Mouse (Mus musculus) intestine, embryonic 16.5 days (tissue): ENCODE results near the gene Qprt. TPM values are rescaled to one million over a fixed set of nuclear protein-coding genes. Genes with fewer than 3 reads are reported as not detected.

Experiments
- ATAC-seq: fragments of 200-750 bp; cut with Nextera tagmentation; 2 replicates; pipeline ENCODE4 v1.8.0; 2017; ENCODE audit warnings: moderate TSS enrichment, moderate library complexity
- H3K27ac ChIP-seq: fragments of 300-500 bp; sonication (generic); 2 replicates; pipeline ENCODE4 v1.5.1; 2014; ENCODE audit warnings: mild to moderate bottlenecking, low read length
- H3K27me3 ChIP-seq: fragments of 300-500 bp; sonication (generic); replicated peaks from 2 replicates; pipeline ENCODE4 v1.6.1; 2014; ENCODE audit warnings: low read length, control low read depth, mixed read lengths; ENCODE audit not compliant: control insufficient read depth, insufficient read depth
- H3K36me3 ChIP-seq: fragments of 300-500 bp; sonication (generic); 2 replicates; pipeline ENCODE4 v1.6.1; 2014; ENCODE audit warnings: low read length, control low read depth; ENCODE audit not compliant: control insufficient read depth, insufficient read depth
- H3K4me1 ChIP-seq: fragments of 300-500 bp; sonication (generic); 2 replicates; pipeline ENCODE4 v1.6.1; 2014; ENCODE audit warnings: low read length, control low read depth, mixed read lengths; ENCODE audit not compliant: control insufficient read depth, insufficient read depth
- H3K4me2 ChIP-seq: fragments of 300-500 bp; sonication (generic); 2 replicates; pipeline ENCODE4 v1.6.1; 2014; ENCODE audit warnings: low read depth, low read length, control low read depth
- H3K4me3 ChIP-seq: fragments of 300-500 bp; sonication (generic); 2 replicates; pipeline ENCODE4 v1.5.1; 2014; ENCODE audit warnings: mild to moderate bottlenecking, low read length
- H3K9ac ChIP-seq: fragments of 300-500 bp; sonication (generic); 2 replicates; pipeline ENCODE4 v1.6.1; 2014; ENCODE audit warnings: low read depth, low read length
- H3K9me3 ChIP-seq: fragments of 300-500 bp; sonication (generic); 2 replicates; pipeline ENCODE4 v1.6.1; 2016; ENCODE audit warnings: low read length, control low read depth; ENCODE audit not compliant: control insufficient read depth
- WGBS: fragments of 180-500 bp; shearing (Covaris S2); extraction: QIAGEN DNeasy Blood & Tissue Kit; methylation state at CpG from one replicate; pipeline ENCODE4 v1.1.7; 2014; 5-methylcytosine and 5-hydroxymethylcytosine counted together
- polyA plus RNA-seq: library from polyadenylated mRNA; unstranded; fragments of >200 nt; fragmentation: Nextera tagmentation; extraction: Ambion mirVana; gene quantifications from 2 replicates; pipeline ENCODE4 v1.2.1, GENCODE M21; 2015

The Qprt gene
- polyA plus RNA-seq, 1 experiment from 2014 or later: 6.8 TPM

DNA sequence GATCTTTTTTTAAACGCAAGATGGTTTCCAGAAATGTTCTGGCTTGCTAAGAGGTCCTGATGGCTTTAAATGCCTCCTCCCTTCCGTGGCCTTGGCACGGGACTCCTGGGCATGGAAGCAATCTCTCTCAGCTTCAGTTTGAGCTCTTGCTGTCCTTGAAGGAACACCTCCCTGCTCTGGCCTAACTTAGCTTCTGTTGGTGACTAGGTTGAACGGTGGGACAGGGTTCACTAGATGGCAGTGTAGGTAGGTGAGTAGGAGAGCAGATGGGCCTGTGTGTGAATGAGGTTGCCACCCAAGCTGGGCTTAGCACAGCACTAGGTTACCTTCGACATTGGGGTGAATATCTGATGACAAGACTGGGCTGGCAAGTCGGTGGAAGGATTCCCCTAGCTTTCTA lies 18.1 kb downstream of the Qprt start:
- no peaks in the 10 kb centered on the region for H3K36me3 ChIP-seq
- WGBS: 62% methylated on average over 6 of the region's 6 CpGs
- ATAC-seq: no peak; the same call in 1 of the 2 replicates
- no peaks in the 10 kb centered on the region for H3K27me3 ChIP-seq
- peaks cover 9% of the 10 kb centered on the region for H3K4me1 ChIP-seq
- H3K27ac ChIP-seq: peak overlapping the region; percentile 43; the same call in 1 of the 2 replicates
- H3K4me2 ChIP-seq: no peak overlapping the region
- H3K4me3 ChIP-seq: no peak overlapping the region
- peak overlapping the region; percentile 34; the same call in 1 of the 2 replicates for H3K9ac ChIP-seq
- no peaks in the 10 kb centered on the region for H3K9me3 ChIP-seq

DNA sequence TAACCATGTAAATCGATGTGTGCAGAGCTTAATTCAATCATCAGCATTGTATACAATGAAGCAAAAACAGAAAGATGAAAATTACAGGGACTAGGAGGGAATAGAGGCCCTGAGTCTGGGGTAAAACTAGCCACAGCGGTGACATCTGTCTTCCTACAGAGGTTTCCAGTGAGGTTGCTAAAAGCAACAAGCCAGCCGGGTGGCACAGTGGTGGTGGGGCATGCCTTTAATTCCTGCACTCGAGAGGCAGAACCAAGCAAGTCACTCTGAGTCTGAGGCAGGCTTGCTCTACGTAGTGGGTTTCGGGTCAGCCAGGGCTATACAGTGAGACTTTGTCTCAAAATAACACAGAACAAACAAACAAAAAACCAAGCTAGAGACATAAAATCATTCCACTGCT lies 19.9 kb downstream of the Qprt start:
- WGBS: 70% methylated on average over 6 of the region's 6 CpGs
- Histone ChIP-seq H3K4me3 (no peak overlapping the region), H3K36me3 (no peaks in the 10 kb centered on the region), H3K9ac (no peak overlapping the region), H3K4me2 (no peak overlapping the region), H3K27ac (no peak overlapping the region), H3K27me3 (no peaks in the 10 kb centered on the region), H3K4me1 (peaks cover 9% of the 10 kb centered on the region), H3K9me3 (no peaks in the 10 kb centered on the region)
- ATAC-seq: no peak

DNA sequence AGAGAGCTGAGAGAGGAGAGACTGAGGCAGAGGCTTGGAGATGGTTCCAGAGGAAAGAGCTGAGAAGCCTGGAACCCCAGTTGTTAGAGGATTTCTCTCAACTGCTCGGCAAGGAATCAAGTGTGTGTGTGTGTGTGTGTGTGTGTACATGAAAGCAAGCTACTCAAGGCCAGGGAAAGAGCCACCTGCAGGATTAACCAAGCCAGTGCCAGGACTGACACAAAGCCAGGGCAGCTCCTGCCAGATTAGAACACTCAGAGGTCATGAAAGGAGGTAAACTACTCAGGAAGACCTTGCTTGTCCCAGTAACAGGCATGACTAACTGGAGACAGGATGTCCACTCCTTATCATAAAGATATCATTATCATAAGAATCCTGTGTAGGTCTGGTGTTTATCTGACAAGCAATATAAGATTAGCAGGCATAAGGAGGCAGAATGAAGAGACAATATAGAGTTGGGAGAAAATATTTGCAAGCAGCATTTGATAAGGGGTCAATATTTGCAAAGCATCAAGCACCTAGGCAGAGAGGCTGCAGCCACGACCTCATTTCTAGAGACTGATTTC lies 20.5 kb downstream of the Qprt start:
- no peaks in the 10 kb centered on the region for H3K36me3 ChIP-seq
- ATAC-seq: no peak
- H3K4me1 ChIP-seq: peaks cover 9% of the 10 kb centered on the region
- H3K4me2 ChIP-seq: no peak overlapping the region
- no peak overlapping the region for H3K27ac ChIP-seq
- no peak overlapping the region for H3K9ac ChIP-seq
- no peaks in the 10 kb centered on the region for H3K9me3 ChIP-seq
- H3K4me3 ChIP-seq: no peak overlapping the region
- no peaks in the 10 kb centered on the region for H3K27me3 ChIP-seq
- 23% methylated on average over 2 of the region's 2 CpGs for WGBS

DNA sequence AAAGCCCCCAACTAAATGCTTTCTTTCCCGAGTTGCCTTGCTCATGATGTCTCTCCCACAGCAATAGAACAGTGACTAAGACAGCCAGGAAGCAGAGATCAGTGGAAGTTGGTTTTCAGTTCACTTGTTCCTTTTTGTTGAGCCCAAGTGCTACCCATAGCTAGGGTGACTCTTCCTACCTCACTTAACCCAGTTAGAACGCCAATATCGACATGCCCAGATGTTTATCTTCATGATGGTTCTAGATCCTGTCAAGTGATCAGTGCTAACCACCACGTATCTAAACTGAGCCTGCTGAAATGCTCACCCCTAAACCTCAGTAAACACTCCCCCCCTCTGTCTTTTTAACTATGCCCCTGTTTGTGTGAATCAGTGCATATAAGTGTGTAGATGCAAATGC lies 22.5 kb downstream of the Qprt start:
- Histone ChIP-seq H3K27ac (no peak overlapping the region), H3K9ac (no peak overlapping the region), H3K4me3 (no peak overlapping the region), H3K36me3 (no peaks in the 10 kb centered on the region), H3K4me1 (peaks cover 4% of the 10 kb centered on the region; the same call in 1 of the 2 replicates), H3K9me3 (no peaks in the 10 kb centered on the region), H3K4me2 (no peak overlapping the region), H3K27me3 (no peaks in the 10 kb centered on the region)
- 85% methylated on average over 4 of the region's 4 CpGs for WGBS
- no peak for ATAC-seq

DNA sequence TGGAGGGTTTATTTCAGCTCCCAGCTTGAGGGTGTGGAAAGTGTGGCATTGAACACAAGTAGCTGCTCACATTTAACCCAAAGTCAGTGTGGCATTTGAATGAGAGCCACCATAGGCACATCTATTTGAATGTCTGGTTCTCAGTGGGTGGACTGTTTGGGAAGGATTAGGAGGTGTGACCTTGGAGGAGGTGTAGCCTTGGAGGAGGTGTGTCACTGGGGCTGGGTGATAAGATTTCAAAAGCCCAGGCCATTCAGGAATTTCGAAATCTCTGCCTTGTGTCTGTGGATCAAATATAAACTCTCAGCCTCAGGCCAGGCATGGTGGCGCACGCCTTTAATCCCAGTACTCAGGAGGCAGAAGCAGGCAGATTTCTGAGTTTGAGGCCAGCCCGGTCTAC lies 23.1 kb downstream of the Qprt start:
- Histone ChIP-seq H3K27ac (no peak overlapping the region), H3K9me3 (no peaks in the 10 kb centered on the region), H3K4me2 (no peak overlapping the region), H3K27me3 (no peaks in the 10 kb centered on the region), H3K36me3 (no peaks in the 10 kb centered on the region), H3K9ac (no peak overlapping the region), H3K4me1 (no peaks in the 10 kb centered on the region), H3K4me3 (no peak overlapping the region)
- ATAC-seq: no peak
- WGBS: 90% methylated on average over 4 of the region's 4 CpGs

DNA sequence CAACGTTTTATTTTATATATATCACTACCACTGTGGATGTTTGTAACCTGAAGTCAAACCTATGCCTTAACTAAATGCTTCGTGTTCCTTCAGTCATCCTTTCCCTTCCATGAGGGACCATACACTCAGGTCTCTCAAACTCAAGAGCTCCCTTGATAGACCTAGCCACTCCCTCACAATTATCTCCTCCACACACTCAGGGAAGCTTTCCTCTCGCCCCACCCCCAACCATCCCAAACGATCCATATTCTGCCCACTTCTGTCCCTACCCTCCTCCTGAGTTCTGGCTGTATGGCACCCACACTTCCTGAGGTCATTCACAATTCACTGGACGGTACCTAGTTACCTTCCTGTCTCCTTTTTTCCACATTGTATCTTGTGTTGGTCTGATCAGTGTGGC lies 23.5 kb downstream of the Qprt start:
- Histone ChIP-seq H3K4me3 (no peak overlapping the region), H3K4me1 (no peaks in the 10 kb centered on the region), H3K4me2 (no peak overlapping the region), H3K27ac (no peak overlapping the region), H3K27me3 (no peaks in the 10 kb centered on the region), H3K9ac (no peak overlapping the region), H3K36me3 (no peaks in the 10 kb centered on the region), H3K9me3 (no peaks in the 10 kb centered on the region)
- 83% methylated on average over 5 of the region's 5 CpGs for WGBS
- ATAC-seq: no peak

DNA sequence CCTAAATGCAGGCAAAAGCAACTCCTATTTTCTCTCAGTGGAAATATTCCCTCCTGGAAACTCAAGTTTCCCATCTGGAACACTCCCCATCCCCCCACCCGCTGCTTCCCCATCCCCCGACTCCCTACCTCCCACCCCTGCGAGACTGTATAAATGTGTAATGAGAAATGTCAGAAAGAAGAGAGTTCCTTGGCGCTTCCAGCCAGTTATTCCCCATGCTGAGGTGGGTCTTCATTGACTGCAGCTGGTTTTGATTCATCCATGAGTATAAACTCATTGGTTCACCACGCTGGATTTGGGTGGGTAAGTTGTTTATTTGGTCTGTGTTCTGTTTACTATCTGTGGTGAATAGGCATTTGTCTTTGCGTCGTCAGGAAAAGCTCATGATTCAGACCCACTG lies 25.6 kb downstream of the Qprt start:
- no peak overlapping the region for H3K27ac ChIP-seq
- no peak overlapping the region for H3K9ac ChIP-seq
- H3K4me2 ChIP-seq: no peak overlapping the region
- no peaks in the 10 kb centered on the region for H3K36me3 ChIP-seq
- WGBS: 58% methylated on average over 7 of the region's 7 CpGs
- no peaks in the 10 kb centered on the region for H3K4me1 ChIP-seq
- H3K27me3 ChIP-seq: no peaks in the 10 kb centered on the region
- no peak for ATAC-seq
- H3K9me3 ChIP-seq: no peaks in the 10 kb centered on the region
- H3K4me3 ChIP-seq: no peak overlapping the region

DNA sequence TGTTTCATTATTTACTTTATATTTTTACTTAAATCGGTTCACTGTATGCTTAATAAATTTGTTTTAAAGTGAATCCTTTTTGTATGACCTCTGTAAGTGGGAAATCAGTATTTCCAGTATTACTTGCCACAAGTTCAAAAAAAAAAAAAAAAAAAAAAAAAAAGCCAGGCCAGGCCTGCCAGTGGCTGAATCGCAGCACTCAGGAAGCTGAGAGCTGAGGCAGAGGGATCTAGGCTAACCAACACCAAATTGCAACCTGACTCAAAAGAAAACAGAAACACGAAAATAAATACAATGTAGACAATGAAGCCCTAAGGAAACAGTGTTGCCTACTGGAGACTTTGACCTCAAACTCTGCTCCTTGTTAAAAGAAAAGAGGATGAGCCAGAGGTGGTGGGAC lies 28.1 kb downstream of the Qprt start:
- 71% methylated on average over 3 of the region's 3 CpGs for WGBS

DNA sequence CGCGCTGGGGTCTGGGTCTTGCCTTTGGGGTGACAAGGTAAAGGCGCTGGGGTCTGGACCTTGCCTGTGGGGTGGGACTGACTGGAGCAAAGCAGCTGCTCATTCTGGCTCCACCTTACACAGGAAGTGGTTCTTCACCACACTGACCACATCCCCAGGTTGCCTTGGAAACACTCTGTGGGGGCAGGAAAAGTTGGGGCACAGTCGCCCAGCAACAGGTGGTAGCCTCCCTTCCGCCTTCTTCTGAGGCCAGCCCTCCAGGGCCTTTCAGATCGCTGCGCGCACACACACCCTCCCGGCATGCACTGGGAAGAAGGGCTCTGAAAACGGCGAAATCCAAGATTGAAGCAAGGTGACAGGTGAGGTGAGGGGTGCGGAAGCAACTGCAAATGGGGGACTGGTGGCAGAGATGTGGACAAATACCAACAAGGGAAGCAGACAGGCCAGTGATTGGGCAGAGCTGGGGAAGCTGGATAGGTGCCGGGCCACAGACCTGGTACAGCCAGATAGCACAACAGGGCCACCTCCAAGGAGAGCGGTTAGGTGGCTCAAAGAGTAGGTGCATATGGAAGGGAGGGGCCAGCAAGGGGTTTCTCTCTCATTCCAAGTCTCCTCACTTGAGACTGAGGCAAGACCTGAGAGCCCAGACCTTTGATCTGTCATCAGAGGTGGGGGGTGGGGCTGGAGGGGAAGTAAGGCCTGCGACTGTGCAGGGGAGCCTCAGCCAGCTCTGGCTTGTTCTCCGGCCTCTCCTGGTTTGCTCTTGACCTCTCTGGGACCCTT lies 30.7 kb downstream of the Qprt start, which contains the start of gene AI467606:
TSS of gene AI467606 (plus strand) at position 246 of the 783 bp plus-strand sequence.
- H3K36me3 ChIP-seq: no peaks in the 10 kb centered on the region
- peak within 1 kb of the TSS; percentile 44 for H3K9ac ChIP-seq
- no peaks in the 10 kb centered on the region for H3K27me3 ChIP-seq
- no peaks in the 10 kb centered on the region for H3K9me3 ChIP-seq
- peak within 1 kb of the TSS; percentile 40 for H3K4me2 ChIP-seq
- peak within 1 kb of the TSS; percentile 47 for H3K27ac ChIP-seq
- ATAC-seq: peak; percentile 91
- WGBS: 59% methylated on average over 16 of the region's 16 CpGs
- peaks cover 16% of the 10 kb centered on the region for H3K4me1 ChIP-seq
- H3K4me3 ChIP-seq: peak within 1 kb of the TSS; percentile 20

More for the DNA sequence above, 28.1 kb downstream of the Qprt start:
- no peak overlapping the region for H3K27ac ChIP-seq
- no peak overlapping the region for H3K4me2 ChIP-seq
- H3K9ac ChIP-seq: no peak overlapping the region
- no peak overlapping the region for H3K4me3 ChIP-seq
- no peaks in the 10 kb centered on the region for H3K36me3 ChIP-seq
- H3K27me3 ChIP-seq: no peaks in the 10 kb centered on the region
- no peaks in the 10 kb centered on the region for H3K9me3 ChIP-seq
- H3K4me1 ChIP-seq: peaks cover 13% of the 10 kb centered on the region
- no peak for ATAC-seq
